Mouse (Mus musculus): Measurements from ENCODE around the gene Aldh3a1.
"Not testable (repeated sequence)": the region's sequence is repeated elsewhere in the genome, so short reads cannot be mapped to it uniquely, and the experiment has no call there.

Gene Aldh3a1

GRCm38 (mm10) chr11:61207487-61208246 is at the start of gene Aldh3a1:
Gene Aldh3a1 (plus strand): TSS chr11:61207537.
- DNase-seq = no peak

- DNase-seq = no peak
Measured at GRCm38 (mm10) chr11:61158141-61158540, 49.2 kb upstream of the Aldh3a1 start.

GRCm38 (mm10) chr11:61159796-61160732 is 47.3 kb upstream of the Aldh3a1 start:
- DNase-seq = no peak

GRCm38 (mm10) chr11:61161121-61161520 is 46.2 kb upstream of the Aldh3a1 start:
- DNase-seq = no peak

- no peak for DNase-seq
Measured at GRCm38 (mm10) chr11:61162776-61163175, 44.6 kb upstream of the Aldh3a1 start.

GRCm38 (mm10) chr11:61163341-61163740 is 44.0 kb upstream of the Aldh3a1 start:
- no peak for DNase-seq

GRCm38 (mm10) chr11:61164366-61164765 is 43.0 kb upstream of the Aldh3a1 start:
- DNase-seq = no peak

GRCm38 (mm10) chr11:61164881-61165280 is 42.5 kb upstream of the Aldh3a1 start:
- no peak for DNase-seq

- DNase-seq = no peak
Measured at GRCm38 (mm10) chr11:61170184-61170583, 37.2 kb upstream of the Aldh3a1 start.

GRCm38 (mm10) chr11:61173477-61173876 is 33.9 kb upstream of the Aldh3a1 start:
- not testable (repeated sequence) for DNase-seq

GRCm38 (mm10) chr11:61174291-61174820 is 33.0 kb upstream of the Aldh3a1 start:
- DNase-seq = peak; percentile 88

- peak; percentile 100 for DNase-seq
Measured at GRCm38 (mm10) chr11:61174821-61175658, 32.3 kb upstream of the Aldh3a1 start, which contains the start of gene Usp22. Gene Usp22 (minus strand): TSS chr11:61175055.

GRCm38 (mm10) chr11:61175778-61176177 is 31.6 kb upstream of the Aldh3a1 start:
- no peak for DNase-seq

GRCm38 (mm10) chr11:61176321-61176720 is 31.0 kb upstream of the Aldh3a1 start:
- no peak for DNase-seq

- no peak for DNase-seq
Measured at GRCm38 (mm10) chr11:61180361-61180760, 27.0 kb upstream of the Aldh3a1 start.

- no peak for DNase-seq
Measured at GRCm38 (mm10) chr11:61181624-61182023, 25.7 kb upstream of the Aldh3a1 start.

- no peak for DNase-seq
Measured at GRCm38 (mm10) chr11:61183820-61184219, 23.5 kb upstream of the Aldh3a1 start.

- DNase-seq = no peak
Measured at GRCm38 (mm10) chr11:61190776-61191175, 16.6 kb upstream of the Aldh3a1 start.

- DNase-seq = not testable (repeated sequence)
Measured at GRCm38 (mm10) chr11:61192123-61192522, 15.2 kb upstream of the Aldh3a1 start.

- DNase-seq = no peak
Measured at GRCm38 (mm10) chr11:61192779-61193178, 14.6 kb upstream of the Aldh3a1 start.

- peak; percentile 89 for DNase-seq
Measured at GRCm38 (mm10) chr11:61193392-61193791, 13.9 kb upstream of the Aldh3a1 start.

- no peak for DNase-seq
Measured at GRCm38 (mm10) chr11:61196616-61197353, 10.6 kb upstream of the Aldh3a1 start.

All from embryo, embryonic 11 days (tissue).